Mouse (Mus musculus): ENCODE measurements around the gene Ap4e1. TPM values are rescaled to one million over a fixed set of nuclear protein-coding genes. Genes with fewer than 3 reads are reported as not detected.

Ap4e1 gene
- polyA plus RNA-seq, 1 experiment: 3.5 TPM

DNA sequence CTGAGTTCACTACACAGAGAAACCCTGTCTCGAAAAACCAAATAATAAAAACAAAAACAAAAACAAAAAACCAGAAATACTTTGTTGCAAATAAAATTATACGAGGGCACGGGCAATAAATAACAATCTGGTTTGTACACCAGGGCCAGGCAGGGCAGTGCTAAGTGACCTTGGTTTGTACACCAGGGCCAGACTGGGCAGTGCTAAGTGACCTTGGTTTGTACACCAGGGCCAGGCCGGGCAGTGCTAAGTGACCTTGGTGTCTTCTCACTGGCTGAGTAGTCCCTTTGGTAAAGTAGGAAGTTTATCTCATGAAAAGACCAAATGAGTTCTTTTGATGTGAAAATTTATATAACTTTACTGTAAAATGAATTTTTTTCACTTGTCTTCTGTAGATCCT lies 28.8 kb downstream of the Ap4e1 start:
- Histone ChIP-seq H3K27me3 (ENCODE audit: control insufficient read depth, insufficient read depth, low read length) (no peaks in the 10 kb centered on the region), H3K27ac (ENCODE audit: control insufficient read depth, insufficient read depth, low read depth, low read length) (no peak overlapping the region), H3K4me3 (ENCODE audit: control insufficient read depth, low read depth, low read length) (no peak overlapping the region), H3K4me1 (ENCODE audit: control insufficient read depth, insufficient read depth, low read length) (no peaks in the 10 kb centered on the region), H3K36me3 (ENCODE audit: control insufficient read depth, insufficient read depth, low read length) (peaks cover 1% of the 10 kb centered on the region)
- TF ChIP-seq POLR2A (IDR thresholded peaks at IDR 0.05; ENCODE audit: control insufficient read depth, low read depth, low read length) (no peak), CTCF (IDR thresholded peaks at IDR 0.05; ENCODE audit: control insufficient read depth, insufficient read depth, insufficient replicate concordance, low read depth, low read length) (no peak)

DNA sequence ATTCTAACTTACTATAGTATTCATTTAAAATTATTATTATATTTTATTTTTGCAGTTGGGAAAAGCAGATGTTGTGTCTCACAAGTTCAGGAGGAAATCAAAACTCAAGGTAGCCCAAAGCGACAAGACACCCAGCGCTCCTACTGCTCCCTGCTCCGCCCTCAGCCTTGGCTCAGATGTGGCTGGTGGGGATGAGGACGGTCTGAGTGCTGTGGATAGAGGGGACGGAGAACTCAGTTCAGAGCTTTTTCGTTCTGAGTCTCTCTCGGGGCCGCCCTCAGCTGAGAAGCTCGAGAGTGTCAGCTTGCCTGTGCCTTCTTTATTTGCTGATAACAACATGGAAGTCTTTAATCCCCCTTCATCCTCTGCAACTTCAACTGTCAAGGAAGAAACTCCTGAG lies 53.0 kb downstream of the Ap4e1 start:
- Histone ChIP-seq H3K4me1 (ENCODE audit: control insufficient read depth, insufficient read depth, low read length) (no peaks in the 10 kb centered on the region), H3K27ac (ENCODE audit: control insufficient read depth, insufficient read depth, low read depth, low read length) (no peak overlapping the region), H3K36me3 (ENCODE audit: control insufficient read depth, insufficient read depth, low read length) (no peaks in the 10 kb centered on the region), H3K27me3 (ENCODE audit: control insufficient read depth, insufficient read depth, low read length) (no peaks in the 10 kb centered on the region), H3K4me3 (ENCODE audit: control insufficient read depth, low read depth, low read length) (no peak overlapping the region)
- TF ChIP-seq POLR2A (IDR thresholded peaks at IDR 0.05; ENCODE audit: control insufficient read depth, low read depth, low read length) (no peak), CTCF (IDR thresholded peaks at IDR 0.05; ENCODE audit: control insufficient read depth, insufficient read depth, insufficient replicate concordance, low read depth, low read length) (no peak)

DNA sequence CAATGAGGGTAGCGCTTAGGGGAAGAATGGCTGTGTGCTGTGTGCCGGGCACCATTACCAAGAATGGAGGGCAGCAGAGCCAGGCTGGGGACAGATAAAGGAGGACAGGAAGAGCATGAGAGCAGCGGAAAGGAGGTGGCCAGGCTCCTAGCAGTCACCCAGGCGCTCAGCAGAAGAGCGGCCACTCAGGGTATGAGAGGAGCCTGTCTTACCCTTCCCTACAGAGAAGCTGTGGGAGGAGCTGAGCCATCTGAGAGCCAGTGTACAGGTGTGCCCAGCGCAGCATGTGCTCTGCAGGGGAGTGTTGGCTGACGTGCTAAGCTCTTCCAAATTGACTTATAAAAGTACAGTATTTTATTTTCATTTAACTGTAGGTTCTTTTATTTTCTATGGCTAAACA lies 60.3 kb downstream of the Ap4e1 start:
- H3K4me1 ChIP-seq (ENCODE audit: control insufficient read depth, insufficient read depth, low read length): peaks cover 5% of the 10 kb centered on the region
- no peak overlapping the region for H3K4me3 ChIP-seq (ENCODE audit: control insufficient read depth, low read depth, low read length)
- no peaks in the 10 kb centered on the region for H3K36me3 ChIP-seq (ENCODE audit: control insufficient read depth, insufficient read depth, low read length)
- no peaks in the 10 kb centered on the region for H3K27me3 ChIP-seq (ENCODE audit: control insufficient read depth, insufficient read depth, low read length)
- H3K27ac ChIP-seq (ENCODE audit: control insufficient read depth, insufficient read depth, low read depth, low read length): no peak overlapping the region; the same call in 1 of the 2 replicates
- TF ChIP-seq CTCF (IDR thresholded peaks at IDR 0.05; ENCODE audit: control insufficient read depth, insufficient read depth, insufficient replicate concordance, low read depth, low read length) (no peak), POLR2A (IDR thresholded peaks at IDR 0.05; ENCODE audit: control insufficient read depth, low read depth, low read length) (no peak)

DNA sequence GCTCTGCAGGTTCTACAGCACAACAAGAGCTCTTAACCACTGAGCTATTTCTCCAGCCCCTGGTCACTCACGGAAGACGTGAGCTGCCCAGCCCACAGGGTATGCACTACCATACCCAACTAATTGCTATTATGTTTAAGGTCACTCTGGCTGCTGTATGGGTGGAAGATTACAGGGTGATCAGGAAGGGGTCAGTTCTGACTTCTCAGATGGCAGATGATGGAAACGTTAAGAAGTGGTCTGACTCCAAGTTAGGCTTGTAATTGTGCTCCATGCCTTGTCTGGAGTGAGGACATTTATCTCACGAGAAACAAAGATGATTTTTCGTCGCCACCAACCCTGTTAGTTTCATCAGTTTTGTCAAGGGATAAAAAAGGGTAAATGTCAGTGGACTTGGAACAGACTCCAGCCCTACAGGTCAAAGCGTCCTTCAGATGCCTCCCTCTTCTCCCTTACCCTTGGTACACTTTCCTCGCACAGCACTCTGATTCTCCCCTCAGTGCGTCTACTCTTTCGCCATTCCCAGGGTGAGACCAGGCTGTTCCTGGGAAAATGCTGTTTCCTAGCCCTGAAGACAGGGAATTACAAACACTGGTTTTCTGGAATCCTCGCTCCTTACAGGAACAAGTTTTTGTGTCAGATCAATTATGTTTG lies 61.4 kb downstream of the Ap4e1 start:
- Histone ChIP-seq H3K27ac (ENCODE audit: control insufficient read depth, insufficient read depth, low read depth, low read length) (peak overlapping the region; percentile 71), H3K27me3 (ENCODE audit: control insufficient read depth, insufficient read depth, low read length) (no peaks in the 10 kb centered on the region), H3K4me1 (ENCODE audit: control insufficient read depth, insufficient read depth, low read length) (peaks cover 5% of the 10 kb centered on the region), H3K4me3 (ENCODE audit: control insufficient read depth, low read depth, low read length) (peak overlapping the region; percentile 91), H3K36me3 (ENCODE audit: control insufficient read depth, insufficient read depth, low read length) (no peaks in the 10 kb centered on the region)
- TF ChIP-seq POLR2A (IDR thresholded peaks at IDR 0.05; ENCODE audit: control insufficient read depth, low read depth, low read length): no peak
- TF ChIP-seq CTCF (IDR thresholded peaks at IDR 0.05; ENCODE audit: control insufficient read depth, insufficient read depth, insufficient replicate concordance, low read depth, low read length): no peak

DNA sequence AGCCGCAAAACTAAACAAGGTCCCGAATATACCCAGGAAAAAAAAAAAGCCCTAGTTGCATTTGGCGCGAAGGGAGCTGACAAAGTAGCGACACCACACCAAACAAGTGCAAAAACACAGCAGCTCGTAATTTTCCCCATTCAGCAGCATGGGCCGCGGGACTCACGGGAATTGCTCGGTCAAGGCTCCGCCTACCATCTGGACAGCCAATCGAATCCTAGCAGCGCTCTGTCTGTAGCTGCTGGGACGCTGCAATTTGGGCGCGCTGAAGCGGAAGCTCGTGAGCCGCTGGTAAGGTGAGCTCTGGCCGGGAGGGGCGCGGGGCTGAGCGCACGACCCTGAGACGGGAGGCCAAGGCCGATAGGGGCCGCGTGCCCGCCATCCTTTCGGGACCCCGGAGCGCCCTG lies 61.9 kb downstream of the Ap4e1 start, which contains the start of gene Blvra:
Gene Blvra (plus strand): TSS at position 231 of the 407 bp plus-strand sequence.
- H3K27me3 ChIP-seq (ENCODE audit: control insufficient read depth, insufficient read depth, low read length): no peaks in the 10 kb centered on the region
- peaks cover 5% of the 10 kb centered on the region for H3K4me1 ChIP-seq (ENCODE audit: control insufficient read depth, insufficient read depth, low read length)
- TF ChIP-seq POLR2A (IDR thresholded peaks at IDR 0.05; ENCODE audit: control insufficient read depth, low read depth, low read length): peak; percentile 71; the same call in 1 of the 2 replicates
- TF ChIP-seq CTCF (IDR thresholded peaks at IDR 0.05; ENCODE audit: control insufficient read depth, insufficient read depth, insufficient replicate concordance, low read depth, low read length): no peak
- peak within 1 kb of the TSS; percentile 71 for H3K27ac ChIP-seq (ENCODE audit: control insufficient read depth, insufficient read depth, low read depth, low read length)
- no peaks in the 10 kb centered on the region for H3K36me3 ChIP-seq (ENCODE audit: control insufficient read depth, insufficient read depth, low read length)
- peak within 1 kb of the TSS; percentile 91 for H3K4me3 ChIP-seq (ENCODE audit: control insufficient read depth, low read depth, low read length)

DNA sequence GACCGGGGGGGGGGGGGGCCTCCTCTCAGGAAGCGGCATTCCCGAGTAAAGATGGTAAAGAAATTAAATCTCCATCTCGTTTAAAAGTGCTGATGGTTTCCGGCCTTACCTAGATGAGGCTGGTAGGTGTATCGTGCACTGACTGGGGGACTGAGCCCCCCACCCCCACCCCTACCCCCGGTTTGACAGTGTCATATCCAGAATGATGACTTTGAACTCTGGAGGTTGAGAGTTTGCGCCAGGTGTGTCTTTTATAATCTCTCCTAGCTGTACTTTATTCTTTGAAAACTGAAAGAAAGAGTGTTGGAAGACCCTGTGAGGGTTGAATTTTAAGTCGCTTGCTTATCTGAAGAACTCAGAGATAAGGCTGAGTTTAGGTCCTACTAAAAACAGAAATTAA lies 62.4 kb downstream of the Ap4e1 start:
- Histone ChIP-seq H3K36me3 (ENCODE audit: control insufficient read depth, insufficient read depth, low read length) (no peaks in the 10 kb centered on the region), H3K27ac (ENCODE audit: control insufficient read depth, insufficient read depth, low read depth, low read length) (peak overlapping the region; percentile 70), H3K27me3 (ENCODE audit: control insufficient read depth, insufficient read depth, low read length) (no peaks in the 10 kb centered on the region), H3K4me3 (ENCODE audit: control insufficient read depth, low read depth, low read length) (peak overlapping the region; percentile 91), H3K4me1 (ENCODE audit: control insufficient read depth, insufficient read depth, low read length) (peaks cover 5% of the 10 kb centered on the region)
- TF ChIP-seq CTCF (IDR thresholded peaks at IDR 0.05; ENCODE audit: control insufficient read depth, insufficient read depth, insufficient replicate concordance, low read depth, low read length): no peak
- TF ChIP-seq POLR2A (IDR thresholded peaks at IDR 0.05; ENCODE audit: control insufficient read depth, low read depth, low read length): no peak

DNA sequence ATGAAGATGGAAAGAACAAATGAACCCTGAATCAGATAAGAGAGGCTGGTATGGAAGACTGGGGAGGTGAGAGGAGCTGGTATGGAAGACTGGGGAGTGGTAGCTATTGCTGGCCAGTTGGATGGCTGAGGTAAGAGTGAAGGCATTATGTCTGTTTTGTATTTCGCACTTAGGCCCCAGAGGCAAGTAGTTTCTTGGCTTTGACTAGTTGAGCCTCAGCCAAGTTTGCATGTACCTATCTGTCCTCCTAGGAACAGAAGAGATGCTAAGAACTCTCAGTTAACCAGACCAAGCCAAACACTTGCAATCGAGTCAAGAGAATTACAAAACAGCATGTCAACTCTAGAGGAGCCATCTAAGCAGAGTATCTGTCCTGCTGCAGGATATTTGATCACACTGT lies 65.6 kb downstream of the Ap4e1 start:
- TF ChIP-seq POLR2A (IDR thresholded peaks at IDR 0.05; ENCODE audit: control insufficient read depth, low read depth, low read length) (no peak), CTCF (IDR thresholded peaks at IDR 0.05; ENCODE audit: control insufficient read depth, insufficient read depth, insufficient replicate concordance, low read depth, low read length) (no peak)
- Histone ChIP-seq H3K27ac (ENCODE audit: control insufficient read depth, insufficient read depth, low read depth, low read length) (no peak overlapping the region), H3K4me3 (ENCODE audit: control insufficient read depth, low read depth, low read length) (no peak overlapping the region), H3K36me3 (ENCODE audit: control insufficient read depth, insufficient read depth, low read length) (no peaks in the 10 kb centered on the region), H3K4me1 (ENCODE audit: control insufficient read depth, insufficient read depth, low read length) (peaks cover 5% of the 10 kb centered on the region), H3K27me3 (ENCODE audit: control insufficient read depth, insufficient read depth, low read length) (no peaks in the 10 kb centered on the region)

Data from testis, adult 2 months (tissue).